Mouse (Mus musculus): ENCODE results near the gene Tcl1b1. TPM values are rescaled to one million over a fixed set of nuclear protein-coding genes. Genes with fewer than 3 reads are reported as not detected.
"Not testable (repeated sequence)": the region's sequence is repeated elsewhere in the genome, so short reads cannot be mapped to it uniquely, and the experiment has no call there.

The Tcl1b1 gene
- polyA plus RNA-seq, 1 experiment: not detected

- H3K27me3 ChIP-seq (ENCODE audit: control insufficient read depth, insufficient read depth, low read length): no peaks in the 10 kb centered on the region
- no peaks in the 10 kb centered on the region for H3K4me1 ChIP-seq (ENCODE audit: control insufficient read depth, insufficient read depth, insufficient read length)
- no peak overlapping the region for H3K27ac ChIP-seq (ENCODE audit: insufficient read depth, low read length)
- no peaks in the 10 kb centered on the region for H3K36me3 ChIP-seq (ENCODE audit: control insufficient read depth, insufficient read depth, low read length)
- DNase-seq (ENCODE audit: low read depth in 1 of 2, low spot score in 2 of 2): no peak
- 95% methylated on average over 2 of the region's 2 CpGs for WGBS
- no peak for TF ChIP-seq POLR2A (IDR thresholded peaks at IDR 0.05; ENCODE audit: low read depth, low read length)
- no peak overlapping the region for H3K4me3 ChIP-seq (ENCODE audit: extremely low read depth, insufficient read depth, insufficient read length)
Measured at GRCm38 (mm10) chr12:105173366-105173765, 13.9 kb downstream of the Tcl1b1 start.

- not testable (repeated sequence) for H3K4me3 ChIP-seq (ENCODE audit: extremely low read depth, insufficient read depth, insufficient read length)
- 21% methylated on average over 2 of the region's 2 CpGs for WGBS
- peak in 1 of 2 experiments; percentile 34 for DNase-seq (ENCODE audit: low read depth in 1 of 2, low spot score in 2 of 2)
Measured at GRCm38 (mm10) chr12:105174318-105174717, 14.8 kb downstream of the Tcl1b1 start.

GRCm38 (mm10) chr12:105176044-105176443 lies 16.6 kb downstream of the Tcl1b1 start, which contains the start of gene Tcl1b5:
Gene Tcl1b5, plus strand, starts transcription at chr12:105176344.
- WGBS: 74% methylated on average over 3 of the region's 3 CpGs
- H3K36me3 ChIP-seq (ENCODE audit: control insufficient read depth, insufficient read depth, low read length): not testable (repeated sequence)

More at GRCm38 (mm10) chr12:105174318-105174717, 14.8 kb downstream of the Tcl1b1 start:
- not testable (repeated sequence) for H3K27ac ChIP-seq (ENCODE audit: insufficient read depth, low read length); H3K36me3 ChIP-seq (ENCODE audit: control insufficient read depth, insufficient read depth, low read length); H3K4me1 ChIP-seq (ENCODE audit: control insufficient read depth, insufficient read depth, insufficient read length); H3K27me3 ChIP-seq (ENCODE audit: control insufficient read depth, insufficient read depth, low read length)

GRCm38 (mm10) chr12:105181040-105181644 lies 21.7 kb downstream of the Tcl1b1 start:
- WGBS: 8% methylated on average over 4 of the region's 4 CpGs
- not testable (repeated sequence) for H3K4me1 ChIP-seq (ENCODE audit: control insufficient read depth, insufficient read depth, insufficient read length); H3K36me3 ChIP-seq (ENCODE audit: control insufficient read depth, insufficient read depth, low read length); H3K27me3 ChIP-seq (ENCODE audit: control insufficient read depth, insufficient read depth, low read length); DNase-seq (ENCODE audit: low read depth in 1 of 2, low spot score in 2 of 2); H3K4me3 ChIP-seq (ENCODE audit: extremely low read depth, insufficient read depth, insufficient read length); H3K27ac ChIP-seq (ENCODE audit: insufficient read depth, low read length)

More at GRCm38 (mm10) chr12:105176044-105176443, 16.6 kb downstream of the Tcl1b1 start, which contains the start of gene Tcl1b5:
- H3K4me1 ChIP-seq (ENCODE audit: control insufficient read depth, insufficient read depth, insufficient read length); H3K27ac ChIP-seq (ENCODE audit: insufficient read depth, low read length); H3K27me3 ChIP-seq (ENCODE audit: control insufficient read depth, insufficient read depth, low read length); DNase-seq (ENCODE audit: low read depth in 1 of 2, low spot score in 2 of 2); H3K4me3 ChIP-seq (ENCODE audit: extremely low read depth, insufficient read depth, insufficient read length): not testable (repeated sequence)

GRCm38 (mm10) chr12:105188980-105189379 lies 29.5 kb downstream of the Tcl1b1 start:
- DNase-seq (ENCODE audit: low read depth in 1 of 2, low spot score in 2 of 2); H3K4me1 ChIP-seq (ENCODE audit: control insufficient read depth, insufficient read depth, insufficient read length); H3K4me3 ChIP-seq (ENCODE audit: extremely low read depth, insufficient read depth, insufficient read length); H3K27me3 ChIP-seq (ENCODE audit: control insufficient read depth, insufficient read depth, low read length); H3K27ac ChIP-seq (ENCODE audit: insufficient read depth, low read length); H3K36me3 ChIP-seq (ENCODE audit: control insufficient read depth, insufficient read depth, low read length): not testable (repeated sequence)
- 34% methylated on average over 2 of the region's 2 CpGs for WGBS

- not testable (repeated sequence) for H3K27ac ChIP-seq (ENCODE audit: insufficient read depth, low read length); H3K4me1 ChIP-seq (ENCODE audit: control insufficient read depth, insufficient read depth, insufficient read length); DNase-seq (ENCODE audit: low read depth in 1 of 2, low spot score in 2 of 2); H3K27me3 ChIP-seq (ENCODE audit: control insufficient read depth, insufficient read depth, low read length); H3K36me3 ChIP-seq (ENCODE audit: control insufficient read depth, insufficient read depth, low read length); H3K4me3 ChIP-seq (ENCODE audit: extremely low read depth, insufficient read depth, insufficient read length)
- WGBS: 90% methylated on average over 6 of the region's 6 CpGs
Measured at GRCm38 (mm10) chr12:105190743-105191142, 31.3 kb downstream of the Tcl1b1 start, which contains the start of gene Tcl1b3. Gene Tcl1b3, plus strand, starts transcription at chr12:105191043.

- H3K27ac ChIP-seq (ENCODE audit: insufficient read depth, low read length); H3K27me3 ChIP-seq (ENCODE audit: control insufficient read depth, insufficient read depth, low read length); H3K36me3 ChIP-seq (ENCODE audit: control insufficient read depth, insufficient read depth, low read length); DNase-seq (ENCODE audit: low read depth in 1 of 2, low spot score in 2 of 2); H3K4me3 ChIP-seq (ENCODE audit: extremely low read depth, insufficient read depth, insufficient read length); H3K4me1 ChIP-seq (ENCODE audit: control insufficient read depth, insufficient read depth, insufficient read length): not testable (repeated sequence)
- 77% methylated on average over 7 of the region's 7 CpGs for WGBS
Measured at GRCm38 (mm10) chr12:105199684-105200497, 40.4 kb downstream of the Tcl1b1 start.

GRCm38 (mm10) chr12:105201657-105202056 lies 42.2 kb downstream of the Tcl1b1 start, which contains the start of gene Tcl1b4:
Gene Tcl1b4, plus strand, starts transcription at chr12:105201957.
- not testable (repeated sequence) for DNase-seq (ENCODE audit: low read depth in 1 of 2, low spot score in 2 of 2); H3K36me3 ChIP-seq (ENCODE audit: control insufficient read depth, insufficient read depth, low read length); H3K4me3 ChIP-seq (ENCODE audit: extremely low read depth, insufficient read depth, insufficient read length); H3K27me3 ChIP-seq (ENCODE audit: control insufficient read depth, insufficient read depth, low read length); H3K27ac ChIP-seq (ENCODE audit: insufficient read depth, low read length); H3K4me1 ChIP-seq (ENCODE audit: control insufficient read depth, insufficient read depth, insufficient read length)
- 90% methylated on average over 1 of the region's 1 CpGs for WGBS

All from spleen, adult 2 months (tissue).